Mouse (Mus musculus): ENCODE measurements around the gene Snrnp35. TPM values are rescaled to one million over a fixed set of nuclear protein-coding genes. Genes with fewer than 3 reads are reported as not detected.
"Not testable (repeated sequence)": the region's sequence is repeated elsewhere in the genome, so short reads cannot be mapped to it uniquely, and the experiment has no call there.

The Snrnp35 gene
- total RNA-seq, 2 experiments from 2014 or later, result 21.0 to 27.2 TPM

DNA sequence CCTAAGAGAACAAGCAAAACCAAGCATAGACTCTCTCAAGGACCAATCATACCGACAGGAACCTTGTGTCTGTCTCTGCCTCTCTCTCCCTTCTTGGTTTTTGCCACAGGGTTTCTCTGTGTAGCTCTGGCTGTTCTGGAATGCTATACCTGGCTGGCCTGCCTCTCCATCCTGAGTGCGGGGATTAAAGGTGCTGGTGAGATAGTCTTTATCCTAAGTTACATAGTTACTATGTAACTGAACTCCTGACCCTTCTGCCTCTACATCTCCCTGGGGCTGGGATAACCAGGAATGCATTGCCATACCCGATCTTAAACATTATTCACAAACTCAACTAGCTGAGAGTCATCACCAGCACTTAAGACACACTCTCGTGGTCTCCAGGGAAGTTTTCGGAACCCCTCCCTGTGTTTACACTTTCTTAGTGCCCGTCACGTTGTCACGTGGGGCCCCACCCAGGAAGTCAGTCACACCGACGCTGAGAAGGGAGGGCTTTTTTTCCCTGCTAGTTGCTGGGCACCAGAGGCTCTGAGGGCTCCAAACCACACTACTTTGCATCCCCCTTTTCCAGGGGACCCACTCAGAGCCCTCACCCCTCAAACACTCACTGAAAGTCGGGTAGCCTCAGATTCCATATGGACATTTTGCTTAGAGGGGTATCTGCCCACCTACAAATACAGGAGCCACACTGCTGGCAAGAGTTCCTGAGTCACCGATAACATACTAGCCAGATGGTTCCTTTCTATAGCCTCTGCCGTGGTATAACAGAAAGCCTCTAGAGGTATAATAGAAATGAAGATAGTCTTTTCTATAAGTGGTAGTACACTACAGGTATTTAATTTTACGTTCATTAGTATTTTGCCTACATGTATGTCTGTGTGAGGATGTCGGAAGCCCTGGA lies 13.9 kb downstream of the Snrnp35 start:
- intact Hi-C loops (cut with DNase I), result no loop called here
- DNase-seq (ENCODE audit: low spot score in 2 of 2), result peak in 1 of 2 experiments; percentile 62

DNA sequence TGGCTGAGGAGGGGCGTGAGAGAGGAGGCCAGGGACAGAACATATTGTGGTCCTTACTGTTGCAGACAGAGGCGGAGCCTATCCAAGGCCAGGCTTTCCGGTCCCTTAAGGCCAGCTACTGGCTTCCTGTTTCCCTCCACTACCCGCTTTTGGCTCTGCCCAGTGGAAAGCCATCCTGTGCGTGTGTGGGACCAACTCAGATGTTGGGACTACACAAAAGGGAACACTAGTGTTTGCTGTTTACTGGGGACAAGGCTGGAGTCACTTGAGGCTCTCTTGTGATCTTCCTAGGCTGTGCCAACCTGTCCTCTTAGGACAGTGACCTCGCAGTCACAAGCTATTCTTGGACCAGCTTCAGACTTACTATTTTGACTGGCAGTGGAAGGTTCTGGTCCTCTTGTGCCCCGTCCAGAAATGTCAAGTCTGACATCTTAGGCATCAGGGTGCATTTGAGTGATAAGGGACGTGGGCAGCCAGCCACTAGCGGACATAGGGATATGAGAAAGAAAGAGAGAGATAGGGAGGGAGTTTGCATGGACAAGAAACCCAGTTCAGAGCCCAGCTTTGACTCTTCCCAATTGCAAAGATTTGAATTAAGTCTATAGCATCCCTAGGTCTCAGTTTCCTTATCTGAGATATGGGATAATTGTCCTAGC lies 15.4 kb downstream of the Snrnp35 start:
- DNase-seq (ENCODE audit: low spot score in 2 of 2), result peak in 1 of 2 experiments; percentile 69
- intact Hi-C loops (cut with DNase I), result no loop called here

- intact Hi-C loops (cut with DNase I), result no loop called here
- DNase-seq (ENCODE audit: low spot score in 2 of 2), result no peak
Measured at GRCm38 (mm10) chr5:124499001-124499400, 16.1 kb downstream of the Snrnp35 start.

DNA sequence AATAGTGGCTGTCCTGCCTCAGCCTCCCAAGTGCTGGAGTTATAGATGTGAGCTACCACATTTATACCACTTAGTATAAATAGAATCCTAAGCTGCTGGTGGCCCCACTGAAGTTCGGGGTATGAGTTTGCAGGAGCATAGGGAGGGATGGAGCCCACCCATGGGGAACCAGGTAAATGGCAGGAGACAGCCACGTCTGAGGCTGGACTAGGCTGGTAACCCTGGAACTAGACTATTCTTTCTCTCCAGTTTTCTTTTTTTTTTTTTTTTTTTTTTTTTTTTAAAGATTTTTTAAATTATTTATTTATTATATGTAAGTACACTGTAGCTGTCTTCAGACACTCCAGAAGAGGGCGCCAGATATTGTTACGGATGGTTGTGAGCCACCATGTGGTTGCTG lies 17.1 kb downstream of the Snrnp35 start:
- intact Hi-C loops (cut with DNase I), result loop anchor here (5.0 kb wide), 1 partner anchor 37 kb away; no protein-coding TSS in a partner anchor
- not testable (repeated sequence) for DNase-seq (ENCODE audit: low spot score in 2 of 2)

- DNase-seq (ENCODE audit: low spot score in 2 of 2), result peak; percentile 46 to 91
- intact Hi-C loops (cut with DNase I), result loop anchor here (5.0 kb wide), 1 partner anchor 37 kb away; no protein-coding TSS in a partner anchor
Measured at GRCm38 (mm10) chr5:124500573-124500972, 17.6 kb downstream of the Snrnp35 start.

DNA sequence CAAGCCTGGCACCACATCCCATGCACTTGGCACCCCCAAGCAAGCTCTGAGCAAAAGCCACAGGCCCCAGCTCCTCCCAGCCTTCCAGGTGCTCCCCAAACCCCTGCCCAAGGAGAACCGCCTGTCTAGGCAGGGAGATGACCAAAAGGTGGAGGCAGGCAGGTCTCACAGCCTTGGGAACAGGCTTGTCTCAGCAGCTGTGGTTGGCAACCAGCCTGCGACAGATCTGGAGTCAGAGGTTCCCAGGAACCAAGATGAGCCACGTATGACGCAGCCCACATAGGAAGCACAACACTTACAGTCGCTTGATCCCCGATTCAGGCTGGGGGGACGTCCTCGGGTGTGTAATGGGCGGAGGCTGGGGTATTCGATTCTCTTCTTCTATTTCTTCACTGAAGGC lies 18.6 kb downstream of the Snrnp35 start:
- no peak for DNase-seq (ENCODE audit: low spot score in 2 of 2)
- intact Hi-C loops (cut with DNase I), result loop anchor here (5.0 kb wide), 1 partner anchor 36 kb away; no protein-coding TSS in a partner anchor

GRCm38 (mm10) chr5:124503742-124504141 lies 20.8 kb downstream of the Snrnp35 start:
- intact Hi-C loops (cut with DNase I), result loop anchor here (1.0 to 5.0 kb wide), 2 partner anchors 15 to 34 kb away; no protein-coding TSS in a partner anchor
- DNase-seq (ENCODE audit: low spot score in 2 of 2), result peak; percentile 85 to 97

DNA sequence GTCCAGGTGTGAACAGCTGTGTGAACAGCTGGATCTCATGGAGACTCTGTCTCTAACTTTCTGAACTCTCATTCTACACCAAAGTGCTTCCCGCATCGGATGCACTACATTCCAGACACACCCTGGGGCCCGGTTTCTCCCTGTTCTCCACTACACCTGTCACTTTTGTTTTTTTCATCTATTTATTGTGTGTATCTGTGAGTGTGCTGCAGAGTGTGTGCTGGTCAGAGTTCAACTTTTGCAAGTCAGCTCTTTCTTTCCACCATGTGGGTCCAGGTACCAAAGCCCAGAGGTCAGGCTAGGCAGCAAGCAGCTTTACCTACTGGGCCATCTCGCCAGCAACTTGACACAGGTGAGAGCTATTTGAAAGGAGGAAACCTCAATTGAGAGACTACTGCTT lies 22.3 kb downstream of the Snrnp35 start:
- intact Hi-C loops (cut with DNase I), result no loop called here
- DNase-seq (ENCODE audit: low spot score in 2 of 2), result no peak

GRCm38 (mm10) chr5:124506731-124507359 lies 23.9 kb downstream of the Snrnp35 start:
- DNase-seq (ENCODE audit: low spot score in 2 of 2), result no peak
- intact Hi-C loops (cut with DNase I), result no loop called here

GRCm38 (mm10) chr5:124509200-124509599 lies 26.3 kb downstream of the Snrnp35 start:
- no peak for DNase-seq (ENCODE audit: low spot score in 2 of 2)
- intact Hi-C loops (cut with DNase I), result no loop called here

GRCm38 (mm10) chr5:124509742-124510237 lies 26.9 kb downstream of the Snrnp35 start:
- DNase-seq (ENCODE audit: low spot score in 2 of 2), result no peak
- intact Hi-C loops (cut with DNase I), result no loop called here

GRCm38 (mm10) chr5:124510536-124511050 lies 27.7 kb downstream of the Snrnp35 start:
- no peak for DNase-seq (ENCODE audit: low spot score in 2 of 2)
- intact Hi-C loops (cut with DNase I), result no loop called here

GRCm38 (mm10) chr5:124515789-124516188 lies 32.9 kb downstream of the Snrnp35 start:
- no peak for DNase-seq (ENCODE audit: low spot score in 2 of 2)
- intact Hi-C loops (cut with DNase I), result no loop called here

DNA sequence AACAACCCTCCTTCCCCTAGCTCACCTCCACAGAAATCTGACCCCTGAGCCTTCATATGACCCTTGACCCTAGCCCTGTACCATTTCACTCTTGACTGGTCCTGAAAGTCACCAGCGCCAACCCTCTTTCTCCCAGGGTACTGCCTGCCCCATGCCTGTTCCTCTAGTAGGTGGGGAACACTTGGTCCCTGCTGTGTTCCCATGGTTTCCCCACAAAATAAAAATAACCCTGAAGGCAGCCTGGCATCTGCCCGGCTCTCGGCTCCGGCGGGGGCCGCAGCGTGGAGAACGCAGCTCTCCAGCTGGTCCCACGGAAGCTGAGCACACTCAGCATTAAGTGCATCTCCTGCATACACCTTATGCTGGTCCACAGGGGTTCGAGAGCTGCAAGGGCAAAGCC lies 35.7 kb downstream of the Snrnp35 start:
- DNase-seq (ENCODE audit: low spot score in 2 of 2), result peak; percentile 77 to 94
- intact Hi-C loops (cut with DNase I), result loop anchor here (1.0 kb wide), 1 partner anchor 15 kb away; no protein-coding TSS in a partner anchor

- intact Hi-C loops (cut with DNase I), result no loop called here
Measured at GRCm38 (mm10) chr5:124521588-124521987, 38.7 kb downstream of the Snrnp35 start.

GRCm38 (mm10) chr5:124523032-124523431 lies 40.1 kb downstream of the Snrnp35 start:
- no peak for DNase-seq (ENCODE audit: low spot score in 2 of 2)
- intact Hi-C loops (cut with DNase I), result no loop called here

More at GRCm38 (mm10) chr5:124521588-124521987, 38.7 kb downstream of the Snrnp35 start:
- no peak for DNase-seq (ENCODE audit: low spot score in 2 of 2)

- intact Hi-C loops (cut with DNase I), result no loop called here
- no peak for DNase-seq (ENCODE audit: low spot score in 2 of 2)
Measured at GRCm38 (mm10) chr5:124524943-124525342, 42.0 kb downstream of the Snrnp35 start.

GRCm38 (mm10) chr5:124528351-124528750 lies 45.4 kb downstream of the Snrnp35 start:
- DNase-seq (ENCODE audit: low spot score in 2 of 2), result no peak
- intact Hi-C loops (cut with DNase I), result no loop called here

- no peak for DNase-seq (ENCODE audit: low spot score in 2 of 2)
- intact Hi-C loops (cut with DNase I), result no loop called here
Measured at GRCm38 (mm10) chr5:124528791-124529190, 45.9 kb downstream of the Snrnp35 start.

Data from left cerebral cortex, postnatal 25 days (tissue).